Mouse (Mus musculus): Measurements from ENCODE around the gene Anp32a. TPM values are rescaled to one million over a fixed set of nuclear protein-coding genes. Genes with fewer than 3 reads are reported as not detected.

Gene Anp32a
- polyA plus RNA-seq, 1 experiment from 2014 or later = 174 TPM

GRCm38 (mm10) chr9:62394163-62394562 lies 53.1 kb downstream of the Anp32a start:
- no peak for ATAC-seq (replicated peaks)
- Histone ChIP-seq H3K4me2 (replicated peaks) (no peak overlapping the region), H3K27ac (replicated peaks) (no peak overlapping the region), H3K27me3 (no peaks in the 10 kb centered on the region), H3K4me1 (no peaks in the 10 kb centered on the region), H3K36me3 (no peaks in the 10 kb centered on the region), H3K9ac (replicated peaks) (no peak overlapping the region), H3K4me3 (no peak overlapping the region), H3K9me3 (no peaks in the 10 kb centered on the region)
- WGBS = 77% methylated on average over 2 of the region's 2 CpGs

DNA sequence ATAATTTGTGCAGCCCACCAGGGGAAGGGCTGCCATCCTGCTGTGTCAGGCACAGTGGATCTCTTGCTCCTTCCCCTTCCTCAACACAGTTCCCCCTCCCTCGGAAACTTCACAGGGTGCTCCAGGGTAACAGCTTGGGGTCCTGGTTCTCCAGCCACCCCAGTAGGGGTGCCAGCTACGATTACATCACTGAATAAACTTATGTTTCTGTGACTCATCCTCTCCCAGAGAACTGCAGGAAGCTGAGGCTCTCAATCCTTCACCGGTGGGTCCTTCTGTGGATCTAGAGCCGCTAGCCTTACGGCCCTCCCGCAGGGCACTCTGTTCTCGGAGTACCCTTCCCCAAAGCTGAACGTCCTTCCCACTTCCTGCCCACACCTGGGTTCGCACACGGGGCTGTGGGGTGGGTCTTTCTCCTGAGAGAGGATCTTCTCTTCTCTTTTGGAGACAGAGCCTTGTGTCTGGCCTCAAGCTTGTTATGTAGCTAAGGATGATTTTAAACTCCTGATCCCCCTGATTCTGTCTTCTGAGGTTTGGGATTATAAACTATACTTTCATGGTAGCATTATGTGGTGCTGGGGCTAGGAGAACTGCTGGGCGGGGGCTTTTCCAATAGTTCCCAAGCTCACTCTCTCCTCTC lies 59.6 kb downstream of the Anp32a start:
- H3K4me2 ChIP-seq (replicated peaks) = no peak overlapping the region
- WGBS = 73% methylated on average over 11 of the region's 11 CpGs

GRCm38 (mm10) chr9:62401589-62401988 lies 60.5 kb downstream of the Anp32a start:
- Histone ChIP-seq H3K4me1 (no peaks in the 10 kb centered on the region), H3K9ac (replicated peaks) (no peak overlapping the region), H3K27me3 (no peaks in the 10 kb centered on the region), H3K9me3 (no peaks in the 10 kb centered on the region), H3K4me2 (replicated peaks) (no peak overlapping the region), H3K27ac (replicated peaks) (no peak overlapping the region), H3K4me3 (no peak overlapping the region), H3K36me3 (no peaks in the 10 kb centered on the region)
- WGBS = 68% methylated on average over 1 of the region's 1 CpGs
- no peak for ATAC-seq (replicated peaks)

More for the DNA sequence above, 59.6 kb downstream of the Anp32a start:
- H3K4me3 ChIP-seq = no peak overlapping the region
- ATAC-seq (replicated peaks) = no peak
- no peaks in the 10 kb centered on the region for H3K9me3 ChIP-seq
- H3K36me3 ChIP-seq = no peaks in the 10 kb centered on the region
- no peak overlapping the region for H3K27ac ChIP-seq (replicated peaks)
- no peak overlapping the region for H3K9ac ChIP-seq (replicated peaks)
- no peaks in the 10 kb centered on the region for H3K4me1 ChIP-seq
- no peaks in the 10 kb centered on the region for H3K27me3 ChIP-seq

DNA sequence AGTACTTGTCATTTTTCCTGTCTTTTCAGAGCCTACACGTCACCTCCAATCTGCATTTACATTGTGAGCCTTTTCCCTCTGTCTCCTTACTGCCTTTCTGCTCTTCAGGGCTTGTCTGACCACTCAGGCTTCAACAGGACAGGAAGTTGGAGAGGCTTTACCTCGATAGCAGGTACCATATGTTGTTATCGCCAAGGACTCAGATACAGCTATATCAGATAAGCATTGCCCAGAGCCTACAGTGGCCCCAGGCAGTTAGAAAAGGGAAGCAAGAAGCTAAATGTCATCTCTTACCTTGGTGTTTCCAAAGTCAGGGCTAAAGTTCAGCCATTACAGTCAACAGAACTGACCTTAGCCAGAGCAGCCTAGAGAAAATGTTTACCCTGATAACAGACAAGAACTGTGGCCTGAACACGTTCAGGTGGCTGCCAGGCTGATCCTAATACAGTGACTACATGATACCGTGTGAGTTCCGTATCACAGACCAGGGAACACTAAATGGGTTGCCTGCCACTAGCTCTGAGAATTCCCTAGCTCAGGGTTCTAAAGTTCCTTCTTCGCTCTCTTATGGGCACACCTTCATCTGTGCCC lies 65.4 kb downstream of the Anp32a start:
- Histone ChIP-seq H3K4me3 (no peak overlapping the region), H3K4me2 (replicated peaks) (no peak overlapping the region), H3K27me3 (no peaks in the 10 kb centered on the region), H3K9ac (replicated peaks) (no peak overlapping the region), H3K36me3 (no peaks in the 10 kb centered on the region), H3K4me1 (no peaks in the 10 kb centered on the region), H3K27ac (replicated peaks) (no peak overlapping the region), H3K9me3 (no peaks in the 10 kb centered on the region)
- no peak for ATAC-seq (replicated peaks)
- 85% methylated on average over 7 of the region's 7 CpGs for WGBS

DNA sequence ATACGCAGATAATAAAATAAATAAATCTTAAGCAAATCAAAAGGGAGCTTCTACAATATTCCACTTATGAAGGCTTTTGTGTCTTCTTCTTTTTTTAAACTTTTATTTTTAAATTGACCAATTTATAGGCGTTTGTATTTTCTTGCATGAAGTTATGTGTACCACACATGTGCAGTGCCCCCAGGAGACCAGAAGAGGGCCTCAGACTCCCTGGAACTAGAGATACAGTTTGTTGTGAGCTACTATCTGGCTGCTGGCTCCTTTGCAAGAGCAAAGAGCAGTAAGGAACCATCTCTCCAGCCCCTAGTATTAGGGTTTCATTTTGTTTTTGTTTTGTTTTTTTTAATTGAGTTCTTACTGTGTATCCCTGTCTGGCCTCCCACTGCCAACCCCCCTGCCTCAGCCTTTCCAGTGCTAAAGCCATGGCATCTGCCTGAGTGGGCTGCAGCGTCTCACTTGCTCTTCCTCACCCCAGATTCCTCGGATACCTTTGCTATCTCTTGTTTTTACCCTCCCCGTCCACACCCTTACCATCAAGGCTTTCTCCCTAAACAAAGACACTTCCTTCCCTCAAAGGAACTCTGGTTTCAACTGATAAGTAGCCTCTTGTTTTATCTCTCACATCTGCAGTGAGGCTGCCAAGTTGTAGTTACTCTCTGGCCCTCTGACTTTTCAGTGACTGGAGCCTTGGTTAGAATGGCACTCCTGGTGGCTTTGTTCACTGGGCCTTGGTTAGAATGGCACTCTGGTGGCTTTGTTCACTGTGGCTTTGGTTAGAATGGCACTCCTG lies 66.5 kb downstream of the Anp32a start:
- no peak for ATAC-seq (replicated peaks)
- H3K4me3 ChIP-seq = no peak overlapping the region
- no peaks in the 10 kb centered on the region for H3K9me3 ChIP-seq
- no peaks in the 10 kb centered on the region for H3K27me3 ChIP-seq
- 88% methylated on average over 5 of the region's 5 CpGs for WGBS
- no peak overlapping the region for H3K9ac ChIP-seq (replicated peaks)
- H3K36me3 ChIP-seq = no peaks in the 10 kb centered on the region
- no peak overlapping the region for H3K4me2 ChIP-seq (replicated peaks)
- no peaks in the 10 kb centered on the region for H3K4me1 ChIP-seq
- no peak overlapping the region for H3K27ac ChIP-seq (replicated peaks)

DNA sequence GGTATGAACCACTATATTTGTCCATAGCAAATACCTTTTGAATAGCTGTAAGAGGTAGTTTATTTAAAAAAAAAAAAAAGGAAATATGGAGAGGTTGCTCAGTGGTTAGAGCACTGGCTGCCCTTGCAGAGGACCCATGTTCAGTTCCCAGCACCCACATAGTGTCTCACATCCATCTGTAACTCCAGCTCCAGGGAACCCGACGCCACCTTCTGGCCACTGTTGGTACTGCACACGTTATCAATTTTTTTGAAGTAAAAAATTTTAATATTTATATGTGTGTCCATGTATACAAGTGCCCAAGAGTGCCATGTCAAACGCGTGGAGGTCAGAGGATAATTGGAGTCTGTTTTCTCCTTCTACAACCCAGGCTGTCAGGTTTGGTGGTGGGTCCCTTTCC lies 77.6 kb downstream of the Anp32a start:
- ATAC-seq (replicated peaks) = no peak
- H3K9me3 ChIP-seq = no peaks in the 10 kb centered on the region
- H3K4me3 ChIP-seq = no peak overlapping the region
- H3K4me2 ChIP-seq (replicated peaks) = no peak overlapping the region
- peaks cover 17% of the 10 kb centered on the region for H3K4me1 ChIP-seq
- H3K27me3 ChIP-seq = no peaks in the 10 kb centered on the region
- WGBS = 67% methylated on average over 5 of the region's 5 CpGs
- no peak overlapping the region for H3K27ac ChIP-seq (replicated peaks)
- no peak overlapping the region for H3K9ac ChIP-seq (replicated peaks)
- peaks cover 12% of the 10 kb centered on the region; the same call in 1 of the 2 replicates for H3K36me3 ChIP-seq

GRCm38 (mm10) chr9:62420261-62420917 lies 79.3 kb downstream of the Anp32a start:
- Histone ChIP-seq H3K36me3 (peaks cover 27% of the 10 kb centered on the region), H3K27me3 (no peaks in the 10 kb centered on the region), H3K4me3 (no peak overlapping the region), H3K9ac (replicated peaks) (no peak overlapping the region), H3K9me3 (no peaks in the 10 kb centered on the region), H3K4me1 (peaks cover 12% of the 10 kb centered on the region), H3K4me2 (replicated peaks) (no peak overlapping the region), H3K27ac (replicated peaks) (no peak overlapping the region)
- ATAC-seq (replicated peaks) = no peak
- WGBS = 38% methylated on average over 10 of the region's 10 CpGs

DNA sequence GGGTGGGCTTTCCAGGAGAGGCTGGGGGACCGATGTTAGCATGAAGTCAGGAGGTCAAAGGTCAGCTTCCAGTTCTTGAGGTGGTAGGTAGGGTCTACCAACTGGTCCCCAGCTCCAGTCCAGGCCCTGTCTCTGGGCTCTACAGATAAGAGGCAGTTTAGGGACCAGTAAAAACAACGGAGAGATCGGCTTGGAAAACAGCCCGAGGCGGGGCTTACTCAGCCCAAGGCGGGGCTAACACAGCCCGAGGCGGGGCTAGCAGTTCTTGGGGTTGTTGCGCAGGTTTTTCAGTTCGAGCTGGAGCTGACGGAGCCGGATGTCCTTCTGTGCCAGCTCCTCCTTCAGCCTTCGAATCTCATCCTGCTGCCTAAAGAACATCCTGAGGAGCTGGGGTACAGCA lies 79.9 kb downstream of the Anp32a start:
- Histone ChIP-seq H3K4me3 (no peak overlapping the region), H3K36me3 (peaks cover 28% of the 10 kb centered on the region), H3K27me3 (no peaks in the 10 kb centered on the region), H3K9me3 (no peaks in the 10 kb centered on the region), H3K9ac (replicated peaks) (no peak overlapping the region), H3K27ac (replicated peaks) (no peak overlapping the region), H3K4me1 (peaks cover 8% of the 10 kb centered on the region; the same call in 1 of the 2 replicates), H3K4me2 (replicated peaks) (no peak overlapping the region)
- ATAC-seq (replicated peaks) = peak; percentile 39
- 5% methylated on average over 13 of the region's 13 CpGs for WGBS

DNA sequence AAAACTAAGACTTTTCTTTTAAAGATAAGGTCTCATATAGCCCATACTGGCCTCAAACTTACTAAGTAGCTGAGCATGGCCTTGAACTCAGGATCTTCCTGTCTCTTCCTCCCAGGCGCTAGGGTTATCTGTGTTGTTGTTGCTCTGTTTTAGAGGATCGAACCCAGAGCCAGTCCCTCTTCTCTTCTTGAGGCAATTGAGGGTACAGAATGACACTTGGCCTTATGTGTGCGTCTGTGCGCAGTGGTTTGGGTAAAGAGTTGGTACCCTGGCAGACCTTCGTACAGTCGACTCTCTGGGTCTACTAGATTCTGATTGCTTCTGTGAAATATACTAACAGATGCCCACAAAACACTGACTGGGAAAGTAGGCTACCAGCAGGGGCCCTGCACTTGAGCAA lies 80.8 kb downstream of the Anp32a start:
- no peak overlapping the region for H3K4me3 ChIP-seq
- no peak for ATAC-seq (replicated peaks)
- H3K4me2 ChIP-seq (replicated peaks) = no peak overlapping the region
- no peak overlapping the region for H3K9ac ChIP-seq (replicated peaks)
- 98% methylated on average over 6 of the region's 6 CpGs for WGBS
- 0 out of 2 replicates have a peak, but pooled peaks cover 4% of the 10 kb centered on the region for H3K4me1 ChIP-seq
- H3K27ac ChIP-seq (replicated peaks) = no peak overlapping the region
- no peaks in the 10 kb centered on the region for H3K27me3 ChIP-seq
- peaks cover 32% of the 10 kb centered on the region for H3K36me3 ChIP-seq
- no peaks in the 10 kb centered on the region for H3K9me3 ChIP-seq

GRCm38 (mm10) chr9:62422926-62423325 lies 81.8 kb downstream of the Anp32a start:
- Histone ChIP-seq H3K4me2 (replicated peaks) (no peak overlapping the region), H3K4me1 (0 out of 2 replicates have a peak, but pooled peaks cover 4% of the 10 kb centered on the region), H3K4me3 (no peak overlapping the region), H3K36me3 (peaks cover 42% of the 10 kb centered on the region), H3K9ac (replicated peaks) (no peak overlapping the region), H3K9me3 (no peaks in the 10 kb centered on the region), H3K27me3 (no peaks in the 10 kb centered on the region), H3K27ac (replicated peaks) (no peak overlapping the region)
- 95% methylated on average over 10 of the region's 10 CpGs for WGBS
- ATAC-seq (replicated peaks) = no peak

DNA sequence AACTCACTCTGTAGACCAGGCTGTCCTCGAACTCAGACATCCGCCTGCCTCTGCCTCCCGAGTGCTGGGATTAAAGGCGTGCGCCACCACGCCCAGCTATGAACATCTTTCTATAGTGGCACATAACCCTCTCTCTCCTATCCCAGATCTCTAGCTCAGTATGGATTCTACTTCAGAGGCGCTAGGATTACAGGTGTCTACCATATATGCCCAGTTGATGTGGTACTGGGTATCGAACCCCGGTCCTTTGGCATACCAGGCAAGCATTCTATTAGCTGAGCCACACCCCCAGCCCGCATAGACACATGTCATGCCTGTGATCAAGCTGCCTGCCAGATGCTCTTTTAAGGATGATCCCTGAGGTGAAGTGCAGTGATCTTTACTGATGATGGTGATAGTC lies 82.8 kb downstream of the Anp32a start:
- Histone ChIP-seq H3K4me1 (0 out of 2 replicates have a peak, but pooled peaks cover 4% of the 10 kb centered on the region), H3K27ac (replicated peaks) (no peak overlapping the region), H3K27me3 (no peaks in the 10 kb centered on the region), H3K9me3 (no peaks in the 10 kb centered on the region), H3K4me3 (no peak overlapping the region), H3K36me3 (peaks cover 49% of the 10 kb centered on the region), H3K9ac (replicated peaks) (no peak overlapping the region), H3K4me2 (replicated peaks) (no peak overlapping the region)
- 92% methylated on average over 10 of the region's 10 CpGs for WGBS
- ATAC-seq (replicated peaks) = no peak

- no peak overlapping the region for H3K4me3 ChIP-seq
- WGBS = 80% methylated on average over 5 of the region's 5 CpGs
- H3K36me3 ChIP-seq = peaks cover 52% of the 10 kb centered on the region
- no peak for ATAC-seq (replicated peaks)
- H3K4me1 ChIP-seq = 0 out of 2 replicates have a peak, but pooled peaks cover 4% of the 10 kb centered on the region
- H3K27ac ChIP-seq (replicated peaks) = no peak overlapping the region
- H3K27me3 ChIP-seq = no peaks in the 10 kb centered on the region
- H3K9me3 ChIP-seq = no peaks in the 10 kb centered on the region
- no peak overlapping the region for H3K9ac ChIP-seq (replicated peaks)
- H3K4me2 ChIP-seq (replicated peaks) = no peak overlapping the region
These were observed 84.2 kb downstream of the Anp32a start for GRCm38 (mm10) chr9:62425265-62425664.
